Mouse (Mus musculus): Measurements from ENCODE around the gene Phf7. TPM values are rescaled to one million over a fixed set of nuclear protein-coding genes. Genes with fewer than 3 reads are reported as not detected.

The Phf7 gene
- polyA plus RNA-seq, 1 experiment from 2014 or later: 9.5 TPM

DNA sequence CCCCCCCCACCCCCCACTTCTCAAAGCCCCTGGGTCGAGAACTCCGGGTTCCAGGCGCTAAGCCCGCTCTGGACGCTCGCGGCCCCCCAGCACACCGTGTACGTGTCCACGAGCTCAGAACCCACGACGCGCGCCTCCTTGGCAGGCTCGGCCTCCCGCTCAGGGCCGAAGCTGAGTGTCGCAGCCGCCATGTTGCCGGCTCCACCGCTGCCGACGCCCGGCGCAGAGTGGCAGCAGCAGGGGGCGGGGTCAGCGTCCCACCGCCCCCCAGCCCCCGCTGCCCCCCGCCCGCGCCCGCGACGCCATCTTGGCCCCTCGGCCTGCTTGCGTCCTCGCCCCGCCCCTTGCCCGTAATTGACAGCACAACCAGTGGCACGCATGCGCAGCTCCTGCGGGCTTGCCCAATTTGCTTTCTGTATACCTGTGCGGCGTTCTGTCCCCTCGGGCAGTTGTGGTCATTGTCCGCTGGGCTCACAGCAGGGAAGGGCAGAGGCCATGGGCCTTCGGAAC is 44.6 kb downstream of the Phf7 start:
- H3K9ac ChIP-seq (ENCODE audit: low read length): peak overlapping the region; percentile 94
- peak; percentile 81 for ATAC-seq (ENCODE audit: low FRiP score, low TSS enrichment)

DNA sequence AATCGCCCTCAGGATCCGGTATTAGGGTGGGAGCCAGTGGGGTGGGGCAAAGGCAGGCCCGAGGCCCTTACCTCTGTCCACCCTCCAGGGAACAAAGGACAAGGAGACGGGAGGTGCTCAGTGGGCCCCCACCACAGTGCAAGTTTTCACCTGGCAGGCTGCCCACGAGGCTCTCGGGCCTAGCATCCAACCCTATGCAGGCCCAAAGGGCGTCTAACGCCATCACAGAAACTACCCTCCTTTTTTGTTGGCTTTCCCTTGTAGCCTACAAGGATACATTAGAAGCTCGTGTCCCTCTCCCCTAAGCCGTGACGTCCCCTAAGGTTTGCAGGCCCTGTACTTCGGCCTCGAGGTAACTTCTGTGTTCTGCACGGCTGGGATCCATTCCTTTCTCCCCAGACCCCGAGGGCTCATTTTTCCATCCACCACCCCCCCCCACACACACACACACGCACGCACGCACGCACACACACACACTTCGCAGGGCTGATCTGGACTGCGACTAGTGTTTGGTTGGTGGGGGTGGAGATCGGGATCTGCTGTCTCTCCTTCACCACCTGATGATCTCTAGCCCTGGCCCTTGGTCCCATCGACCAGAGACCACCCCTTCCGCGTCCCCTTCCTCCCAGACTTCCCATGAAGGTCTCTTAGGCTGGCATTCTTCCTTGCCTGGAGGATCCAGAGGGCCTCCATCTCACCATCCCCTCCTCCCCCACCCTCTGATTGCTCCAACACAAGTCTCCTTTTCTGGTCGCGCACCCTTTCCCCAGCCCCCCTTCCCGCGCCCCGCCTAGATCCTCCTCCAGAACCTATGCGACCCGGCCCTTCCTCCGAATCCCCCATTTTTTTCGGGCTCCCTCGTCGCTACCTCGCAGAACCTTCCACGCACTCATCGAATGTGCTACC is 45.3 kb downstream of the Phf7 start:
- 0% methylated on average over 38 of the region's 39 CpGs for WGBS
- Histone ChIP-seq H3K36me3 (ENCODE audit: control insufficient read depth, insufficient read depth, low read length) (peaks cover 25% of the 10 kb centered on the region), H3K27ac (replicated peaks) (peak overlapping the region; percentile 92), H3K4me2 (replicated peaks; ENCODE audit: low read depth) (peak overlapping the region; percentile 75), H3K9ac (ENCODE audit: low read length) (peak overlapping the region; percentile 94), H3K27me3 (ENCODE audit: control insufficient read depth, insufficient read depth, low read length) (no peaks in the 10 kb centered on the region), H3K9me3 (ENCODE audit: control insufficient read depth, low read length) (no peaks in the 10 kb centered on the region), H3K4me3 (ENCODE audit: low read depth, low read length) (peak overlapping the region; percentile 78), H3K4me1 (replicated peaks; ENCODE audit: control insufficient read depth, insufficient read depth) (no peaks in the 10 kb centered on the region; the same call in 1 of the 2 replicates)
- DNase-seq (ENCODE audit: low spot score) (peak; percentile 68), ATAC-seq (ENCODE audit: low FRiP score, low TSS enrichment) (peak; percentile 57)
- no peak for TF ChIP-seq EP300 (optimal IDR thresholded peaks at IDR 0.05)
- TF ChIP-seq CTCF (IDR thresholded peaks at IDR 0.05; ENCODE audit: low read depth): no peak

More for the DNA sequence above, 44.6 kb downstream of the Phf7 start:
- no peaks in the 10 kb centered on the region for H3K27me3 ChIP-seq (ENCODE audit: control insufficient read depth, insufficient read depth, low read length)
- H3K36me3 ChIP-seq (ENCODE audit: control insufficient read depth, insufficient read depth, low read length): peaks cover 22% of the 10 kb centered on the region
- no peaks in the 10 kb centered on the region for H3K9me3 ChIP-seq (ENCODE audit: control insufficient read depth, low read length)
- TF ChIP-seq CTCF (IDR thresholded peaks at IDR 0.05; ENCODE audit: low read depth): peak; percentile 9; the same call in 1 of the 2 replicates
- no peak for TF ChIP-seq EP300 (optimal IDR thresholded peaks at IDR 0.05)
- WGBS: under 1% methylated on average over 48 of the region's 48 CpGs
- H3K4me2 ChIP-seq (replicated peaks; ENCODE audit: low read depth): peak overlapping the region; percentile 75
- H3K4me3 ChIP-seq (ENCODE audit: low read depth, low read length): peak overlapping the region; percentile 78
- peak; percentile 96 for DNase-seq (ENCODE audit: low spot score)
- peak overlapping the region; percentile 92 for H3K27ac ChIP-seq (replicated peaks)
- no peaks in the 10 kb centered on the region; the same call in 1 of the 2 replicates for H3K4me1 ChIP-seq (replicated peaks; ENCODE audit: control insufficient read depth, insufficient read depth)

DNA sequence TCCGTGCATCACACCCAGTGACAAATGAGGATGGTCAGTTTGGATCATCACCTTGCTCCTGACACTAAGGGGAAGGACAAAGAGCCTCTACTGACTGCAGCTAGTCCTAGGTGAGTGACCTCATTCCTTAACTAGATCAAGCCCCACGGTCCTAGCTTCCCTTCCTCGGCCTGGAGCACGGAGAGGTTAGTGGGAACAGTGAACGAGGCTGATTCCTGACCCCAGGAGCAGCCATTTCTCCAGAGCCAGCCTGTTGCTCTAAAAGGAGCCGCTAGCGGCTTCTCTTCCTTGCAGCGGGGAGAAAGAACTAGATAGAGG is 45.9 kb downstream of the Phf7 start:
- Histone ChIP-seq H3K27me3 (ENCODE audit: control insufficient read depth, insufficient read depth, low read length) (no peaks in the 10 kb centered on the region), H3K4me3 (ENCODE audit: low read depth, low read length) (peak overlapping the region; percentile 78), H3K4me1 (replicated peaks; ENCODE audit: control insufficient read depth, insufficient read depth) (no peaks in the 10 kb centered on the region; the same call in 1 of the 2 replicates), H3K9me3 (ENCODE audit: control insufficient read depth, low read length) (no peaks in the 10 kb centered on the region), H3K9ac (ENCODE audit: low read length) (peak overlapping the region; percentile 94), H3K4me2 (replicated peaks; ENCODE audit: low read depth) (peak overlapping the region; percentile 75), H3K27ac (replicated peaks) (peak overlapping the region; percentile 92), H3K36me3 (ENCODE audit: control insufficient read depth, insufficient read depth, low read length) (peaks cover 25% of the 10 kb centered on the region)
- TF ChIP-seq CTCF (IDR thresholded peaks at IDR 0.05; ENCODE audit: low read depth): no peak
- no peak for TF ChIP-seq EP300 (optimal IDR thresholded peaks at IDR 0.05)
- DNase-seq (ENCODE audit: low spot score) (no peak), ATAC-seq (ENCODE audit: low FRiP score, low TSS enrichment) (peak; percentile 33; the same call in 1 of the 2 replicates)
- WGBS: 4% methylated on average over 7 of the region's 8 CpGs

DNA sequence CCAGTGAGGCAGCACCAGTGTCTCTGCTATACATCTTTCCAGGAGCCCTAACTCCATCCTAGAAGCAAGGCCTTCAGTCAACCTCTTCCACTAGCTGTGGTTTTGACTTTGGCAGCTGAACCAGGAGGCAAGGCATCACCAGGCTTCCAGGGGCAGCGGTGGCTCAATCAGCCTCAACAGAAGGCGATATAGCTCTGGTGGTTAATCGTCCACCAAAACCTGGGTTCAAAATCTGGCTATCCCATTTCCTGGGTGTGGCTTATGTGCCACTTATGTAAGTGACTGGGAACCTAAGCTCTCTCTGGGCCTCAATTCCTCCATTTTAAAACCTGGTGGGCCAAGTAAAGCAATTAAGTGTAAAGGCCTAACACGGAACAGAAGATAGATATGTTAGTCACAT is 46.3 kb downstream of the Phf7 start:
- Histone ChIP-seq H3K27me3 (ENCODE audit: control insufficient read depth, insufficient read depth, low read length) (no peaks in the 10 kb centered on the region), H3K4me2 (replicated peaks; ENCODE audit: low read depth) (peak overlapping the region; percentile 75), H3K27ac (replicated peaks) (peak overlapping the region; percentile 92), H3K9ac (ENCODE audit: low read length) (peak overlapping the region; percentile 94), H3K9me3 (ENCODE audit: control insufficient read depth, low read length) (no peaks in the 10 kb centered on the region), H3K4me1 (replicated peaks; ENCODE audit: control insufficient read depth, insufficient read depth) (no peaks in the 10 kb centered on the region; the same call in 1 of the 2 replicates), H3K36me3 (ENCODE audit: control insufficient read depth, insufficient read depth, low read length) (peaks cover 25% of the 10 kb centered on the region), H3K4me3 (ENCODE audit: low read depth, low read length) (peak overlapping the region; percentile 78)
- TF ChIP-seq EP300 (optimal IDR thresholded peaks at IDR 0.05) (no peak), CTCF (IDR thresholded peaks at IDR 0.05; ENCODE audit: low read depth) (no peak)
- no peak for ATAC-seq (ENCODE audit: low FRiP score, low TSS enrichment)
- 56% methylated on average over 4 of the region's 4 CpGs for WGBS
- no peak for DNase-seq (ENCODE audit: low spot score)

DNA sequence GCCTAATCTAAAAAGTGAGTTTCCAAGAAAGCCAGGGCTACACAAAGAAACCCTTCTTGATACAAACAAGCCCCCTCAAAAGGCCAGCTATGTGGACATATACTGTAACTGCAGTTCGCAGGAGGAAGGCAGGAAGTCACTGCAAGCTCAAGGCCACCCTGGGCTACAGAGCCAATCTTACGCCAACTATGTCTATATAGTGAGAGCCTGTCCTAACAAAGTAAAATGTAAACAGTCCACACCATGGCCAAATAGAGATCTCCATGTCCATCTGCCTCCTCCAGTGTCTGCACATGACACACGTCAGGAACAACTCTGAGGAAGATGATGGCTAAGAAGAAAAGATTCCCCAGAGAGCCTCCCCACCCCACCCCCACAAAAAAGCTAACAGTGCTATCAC is 51.1 kb downstream of the Phf7 start:
- 59% methylated on average over 3 of the region's 3 CpGs for WGBS
- Histone ChIP-seq H3K4me3 (ENCODE audit: low read depth, low read length) (no peak overlapping the region), H3K27me3 (ENCODE audit: control insufficient read depth, insufficient read depth, low read length) (no peaks in the 10 kb centered on the region), H3K9me3 (ENCODE audit: control insufficient read depth, low read length) (no peaks in the 10 kb centered on the region), H3K4me2 (replicated peaks; ENCODE audit: low read depth) (no peak overlapping the region), H3K27ac (replicated peaks) (0 out of 2 replicates have a peak overlapping the region, but pooled peaks have one; percentile 24), H3K9ac (ENCODE audit: low read length) (no peak overlapping the region), H3K4me1 (replicated peaks; ENCODE audit: control insufficient read depth, insufficient read depth) (no peaks in the 10 kb centered on the region; the same call in 1 of the 2 replicates), H3K36me3 (ENCODE audit: control insufficient read depth, insufficient read depth, low read length) (peaks cover 27% of the 10 kb centered on the region)
- TF ChIP-seq CTCF (IDR thresholded peaks at IDR 0.05; ENCODE audit: low read depth) (no peak), EP300 (optimal IDR thresholded peaks at IDR 0.05) (no peak)
- ATAC-seq (ENCODE audit: low FRiP score, low TSS enrichment) (peak; percentile 18; the same call in 1 of the 2 replicates), DNase-seq (ENCODE audit: low spot score) (no peak)
